Mouse (Mus musculus) embryo, embryonic 11 days (tissue): ENCODE results near the gene Myo6.
A peak's percentile ranks its signal among the peaks of the same experiment; 100 is the strongest.

Experiments
- DNase-seq: peaks from one replicate; pipeline ENCODE4 v3.0.0-alpha.2; 2015

Myo6 gene

DNA sequence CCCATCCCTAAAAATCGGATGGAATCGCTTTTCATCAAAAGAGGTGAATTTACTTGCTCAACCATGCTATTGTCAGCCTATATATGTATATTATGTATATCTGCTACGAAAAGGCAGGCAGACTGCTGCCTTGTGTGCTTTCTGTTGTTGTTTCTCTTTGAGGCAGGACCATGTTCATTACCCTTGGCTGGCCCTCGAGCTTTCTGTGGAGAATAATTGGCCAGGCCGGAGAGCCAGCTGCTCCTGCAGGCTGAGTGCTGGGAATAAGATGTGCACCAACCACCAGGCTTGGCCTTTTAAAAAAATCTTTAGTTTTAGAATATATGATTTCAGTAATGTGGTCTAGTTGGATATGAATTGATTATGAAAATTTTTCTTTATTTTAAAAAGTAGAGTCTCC, 19.3 kb downstream of the Myo6 start:
- no peak for DNase-seq

DNA sequence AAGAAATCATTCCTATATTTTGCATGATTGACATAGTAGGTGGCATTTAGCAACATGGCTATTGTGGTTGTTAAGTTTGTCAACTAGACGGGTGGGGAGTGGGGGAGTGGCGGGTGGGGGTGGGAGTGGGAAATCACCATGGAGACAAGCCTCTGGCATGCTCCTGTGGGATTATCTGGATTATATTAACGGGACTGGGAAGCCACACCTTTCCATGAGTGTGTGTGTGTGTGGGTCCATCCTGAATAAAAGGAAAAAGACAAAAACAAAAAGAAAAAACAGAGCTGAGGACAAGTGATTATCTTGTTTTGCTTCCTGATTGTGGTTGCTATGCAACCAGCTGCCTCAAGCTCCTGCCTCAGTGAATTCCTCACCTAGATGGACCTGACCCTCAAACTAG, 20.9 kb downstream of the Myo6 start:
- no peak for DNase-seq

DNA sequence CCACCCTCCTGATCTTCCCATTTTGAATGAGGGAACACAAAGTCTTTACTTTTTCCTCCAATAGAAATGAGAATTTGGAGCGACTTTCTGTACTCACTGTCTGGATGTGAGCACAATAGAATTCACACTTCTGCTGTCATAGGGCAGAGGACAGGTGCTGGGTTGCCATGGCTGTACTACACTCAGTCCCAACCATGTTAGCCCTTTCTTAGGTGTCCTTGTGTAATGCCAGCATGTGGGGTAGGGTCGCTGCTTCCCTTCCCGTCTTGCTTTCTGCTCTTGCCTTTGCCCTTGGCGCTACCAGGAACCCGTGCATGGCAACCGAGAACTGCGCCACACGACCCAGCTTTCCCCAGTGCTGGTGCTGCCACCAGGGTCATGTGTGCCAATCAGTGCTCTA, 21.9 kb downstream of the Myo6 start:
- DNase-seq: no peak

DNA sequence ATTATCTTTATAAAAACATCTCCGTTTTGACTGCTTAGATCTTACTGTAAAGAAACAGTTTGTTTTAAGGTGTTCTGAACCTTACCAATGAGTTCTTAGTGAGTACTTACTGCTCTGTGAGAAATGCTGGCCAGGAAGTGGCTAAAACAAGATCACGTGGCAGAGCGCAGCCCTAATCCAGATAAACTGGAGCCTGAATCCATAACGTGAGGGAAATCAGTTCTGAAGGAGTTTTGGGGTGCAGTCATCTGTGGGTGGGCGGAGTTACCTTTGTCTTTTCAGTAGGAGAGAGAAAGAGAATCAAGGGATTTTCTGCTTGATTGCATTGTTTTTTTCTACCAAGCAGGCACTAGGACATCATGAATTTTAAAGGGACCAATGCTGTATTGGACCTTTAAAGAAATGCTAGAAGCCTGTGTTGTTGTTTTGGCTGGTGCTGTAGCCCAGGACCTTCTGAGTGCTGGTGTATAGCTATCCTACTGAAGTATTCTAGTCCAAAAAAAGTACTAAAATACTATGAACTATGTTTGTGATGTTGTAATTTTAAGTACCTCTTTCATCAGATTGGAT, 23.6 kb downstream of the Myo6 start:
- no peak for DNase-seq

DNA sequence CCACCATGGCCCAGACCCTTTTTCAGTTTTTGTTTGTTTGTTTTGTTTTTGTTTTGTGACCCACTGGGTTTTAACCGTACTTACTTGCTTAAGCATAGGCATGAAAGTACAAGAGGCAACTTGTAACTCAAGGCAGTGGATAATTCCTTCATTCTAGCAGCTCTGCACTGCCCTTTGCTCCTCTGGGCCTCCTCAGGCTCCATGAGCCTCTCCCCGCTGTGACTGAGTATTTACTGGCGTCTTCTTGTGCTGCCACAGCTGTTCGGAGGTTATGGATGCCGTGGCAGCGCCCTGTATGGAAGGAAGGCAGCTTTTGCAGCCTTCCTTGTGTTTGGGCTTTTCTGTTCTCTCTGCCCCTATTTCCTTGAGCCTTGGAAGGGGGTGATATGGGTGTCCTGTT, 26.4 kb downstream of the Myo6 start:
- DNase-seq: no peak

DNA sequence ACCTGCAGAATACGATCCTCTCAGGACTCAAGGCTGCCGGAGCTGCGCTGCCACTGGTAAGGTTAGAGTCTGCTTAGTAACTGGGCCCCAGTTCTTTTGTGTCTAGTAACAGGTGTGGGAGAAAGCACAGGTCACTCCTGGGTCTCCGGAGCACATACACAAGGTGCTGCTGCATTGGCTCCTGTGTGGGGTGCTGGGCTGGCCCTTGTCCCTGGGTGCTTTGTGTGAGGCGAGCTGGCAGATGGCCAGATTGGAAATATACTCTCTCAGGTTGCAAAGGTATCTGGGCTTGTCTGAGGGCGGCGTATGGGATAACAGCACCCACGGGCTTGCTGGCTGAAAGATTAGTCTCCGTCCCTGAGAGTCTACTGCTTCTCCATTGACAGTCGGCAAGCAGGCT, 27.5 kb downstream of the Myo6 start:
- no peak for DNase-seq

DNA sequence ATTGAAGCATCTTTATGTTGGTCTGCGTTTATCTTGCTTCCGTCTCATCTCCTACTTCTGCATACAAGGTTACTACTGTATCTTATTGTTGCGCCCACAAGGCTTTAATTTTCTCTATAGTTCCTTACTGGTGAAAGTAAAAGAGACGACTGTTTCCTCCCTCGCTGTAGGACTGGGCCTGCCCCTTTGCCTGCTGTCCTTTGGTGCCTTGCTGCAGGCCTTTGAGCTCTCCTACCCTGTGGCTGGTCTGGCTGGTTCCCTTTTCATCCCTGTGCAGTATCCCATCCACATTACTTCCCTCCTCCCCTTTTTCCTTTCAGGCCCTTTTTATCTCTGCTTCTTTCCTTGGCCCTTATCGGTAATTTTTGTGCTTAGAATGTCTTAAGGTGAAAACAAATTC, 29.6 kb downstream of the Myo6 start:
- no peak for DNase-seq

DNA sequence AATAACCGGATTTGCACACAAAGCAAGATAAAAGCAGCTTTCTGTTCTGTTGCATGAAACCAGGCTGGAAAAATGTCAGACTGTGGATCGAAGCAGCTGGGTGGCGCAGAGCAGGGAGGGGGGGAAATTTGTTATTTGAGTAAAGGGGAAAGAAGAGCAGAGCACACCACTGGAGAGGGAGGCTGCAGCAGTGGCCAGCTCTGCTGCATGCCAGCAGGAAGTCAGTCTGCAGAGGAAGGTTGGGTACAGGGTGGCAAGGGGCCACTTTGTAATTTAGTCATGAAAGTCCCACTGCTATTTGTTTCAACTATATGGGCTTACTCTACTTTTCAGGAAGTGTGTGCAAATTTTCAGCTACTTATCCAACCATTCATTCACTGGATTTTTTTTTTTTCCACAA, 31.3 kb downstream of the Myo6 start:
- no peak for DNase-seq

DNA sequence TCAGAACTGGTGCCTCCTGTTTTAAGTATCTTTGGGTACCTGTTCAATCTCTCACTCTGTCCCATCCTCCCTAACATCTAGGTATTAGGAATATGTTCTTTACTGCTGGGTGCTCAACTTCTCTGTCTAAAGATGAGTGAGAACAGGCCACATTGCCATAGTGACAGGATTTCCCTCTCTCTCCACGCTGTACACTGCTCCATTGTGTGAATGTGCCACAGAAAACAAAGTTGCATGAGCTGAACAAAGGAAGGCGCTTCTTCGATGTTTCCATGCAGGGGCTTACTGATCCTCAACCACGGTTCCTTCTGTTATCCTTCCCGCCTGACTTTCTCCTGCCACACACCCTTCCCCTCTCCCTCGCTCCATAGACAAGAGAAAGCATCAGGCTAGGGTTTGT, 32.4 kb downstream of the Myo6 start:
- no peak for DNase-seq

DNA sequence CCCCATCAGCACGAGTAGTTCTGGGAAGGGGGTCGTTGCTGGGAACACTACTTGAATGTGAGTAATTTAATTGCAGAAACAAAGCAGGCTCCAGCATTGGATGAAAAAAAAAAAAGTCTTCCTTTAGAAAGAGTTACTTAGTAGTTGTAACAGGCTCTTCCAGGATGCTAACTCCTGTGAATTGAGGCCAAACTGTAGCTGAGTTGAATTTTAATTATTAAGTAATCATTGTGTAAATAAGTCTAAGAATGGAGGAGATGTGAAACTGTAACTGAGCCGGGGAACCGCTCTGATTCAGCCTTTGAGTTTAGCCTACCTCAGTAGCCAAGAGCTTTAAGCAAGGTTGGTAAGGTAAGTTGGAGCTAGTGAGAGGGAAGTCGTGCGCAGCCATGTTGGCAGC, 36.0 kb downstream of the Myo6 start:
- no peak for DNase-seq

DNA sequence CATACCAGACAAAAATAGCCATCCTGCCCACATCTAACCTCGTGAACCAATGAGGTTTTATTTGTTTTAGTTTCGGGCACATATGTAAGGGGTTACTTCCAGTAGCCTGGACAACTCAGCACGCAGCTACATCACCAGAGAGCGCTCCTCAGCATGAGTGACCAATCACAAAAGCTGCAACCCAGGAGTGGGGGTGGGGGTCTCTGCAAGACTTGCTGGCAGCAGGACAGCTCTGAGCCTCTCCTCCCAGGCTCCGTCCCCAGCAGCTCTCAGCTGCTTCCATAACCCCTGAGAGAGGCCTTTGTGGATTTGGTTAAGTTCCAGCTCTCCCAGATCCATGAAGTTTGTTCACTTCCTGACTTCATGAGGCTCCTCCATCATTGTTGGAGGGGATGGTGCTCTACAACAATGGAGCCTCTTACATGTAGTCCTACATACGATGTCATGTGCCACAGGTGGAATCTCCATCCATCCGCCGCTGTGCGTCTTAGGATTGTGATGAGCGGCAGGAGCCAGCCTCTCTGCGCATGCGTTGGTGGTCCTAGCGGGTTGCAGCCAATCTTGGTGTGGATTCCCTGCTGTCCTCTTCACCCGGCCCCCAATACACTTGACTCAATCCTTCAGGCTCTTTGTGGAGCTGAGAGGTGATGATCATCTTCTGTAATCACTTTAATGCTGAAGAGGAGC, 37.7 kb downstream of the Myo6 start:
- no peak for DNase-seq

DNA sequence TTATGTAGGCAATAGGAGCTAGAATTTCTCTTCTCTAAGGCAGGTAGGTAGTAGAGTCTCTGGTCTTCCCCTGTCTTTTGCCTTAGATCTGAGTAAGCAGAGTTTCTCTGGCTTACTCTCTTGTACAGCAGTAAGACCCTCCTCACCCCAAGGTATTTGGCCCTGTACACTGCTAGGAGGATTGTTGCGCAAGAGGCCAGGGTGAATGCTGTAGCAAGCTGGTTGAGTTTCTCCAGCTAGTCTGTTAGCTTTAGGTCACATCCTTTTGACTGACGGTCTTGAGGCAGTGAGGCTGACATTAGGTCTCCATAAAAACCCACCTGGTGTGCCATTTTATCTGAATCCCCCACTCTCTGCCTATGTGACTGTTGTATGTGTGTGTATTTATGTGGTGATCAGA, 43.9 kb downstream of the Myo6 start:
- no peak for DNase-seq

DNA sequence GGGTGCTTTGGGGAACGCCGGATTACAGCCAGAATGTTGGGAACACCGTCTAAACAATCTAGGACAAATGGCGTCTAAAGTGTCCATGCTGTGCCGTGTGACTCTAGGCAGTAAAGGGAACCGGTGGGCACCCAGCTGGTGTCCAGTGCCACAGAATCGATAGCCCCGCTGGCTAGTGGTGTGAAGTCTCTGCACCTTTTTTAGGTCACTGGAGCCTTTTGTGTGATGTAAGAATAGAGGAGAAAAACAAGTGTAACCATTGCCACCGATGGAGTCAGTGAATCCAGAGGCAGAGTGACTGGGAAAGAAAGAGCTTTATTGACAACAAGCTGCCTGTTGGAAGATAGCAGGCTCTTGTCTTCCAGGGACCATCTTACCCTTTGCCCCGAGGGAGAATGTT, 44.6 kb downstream of the Myo6 start:
- DNase-seq: no peak

DNA sequence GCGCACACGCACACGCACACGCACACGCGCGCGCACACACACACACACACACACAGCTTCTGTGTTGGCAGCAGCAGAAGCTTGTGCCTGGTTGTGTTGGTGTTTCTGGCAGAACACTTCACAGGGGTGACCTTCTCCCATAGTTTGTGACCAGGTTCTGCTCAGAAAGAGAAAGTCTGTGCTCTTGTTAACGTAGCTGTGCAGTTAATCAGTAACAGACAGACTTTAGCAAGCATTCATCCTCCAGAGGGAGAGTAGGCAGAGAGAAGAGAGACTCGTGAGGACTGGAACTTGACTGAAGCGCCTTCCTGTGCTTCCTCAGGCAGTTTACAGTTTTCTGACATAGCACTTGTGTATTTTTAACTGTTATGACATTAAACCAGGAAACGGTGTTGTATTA, 45.3 kb downstream of the Myo6 start:
- DNase-seq: no peak

DNA sequence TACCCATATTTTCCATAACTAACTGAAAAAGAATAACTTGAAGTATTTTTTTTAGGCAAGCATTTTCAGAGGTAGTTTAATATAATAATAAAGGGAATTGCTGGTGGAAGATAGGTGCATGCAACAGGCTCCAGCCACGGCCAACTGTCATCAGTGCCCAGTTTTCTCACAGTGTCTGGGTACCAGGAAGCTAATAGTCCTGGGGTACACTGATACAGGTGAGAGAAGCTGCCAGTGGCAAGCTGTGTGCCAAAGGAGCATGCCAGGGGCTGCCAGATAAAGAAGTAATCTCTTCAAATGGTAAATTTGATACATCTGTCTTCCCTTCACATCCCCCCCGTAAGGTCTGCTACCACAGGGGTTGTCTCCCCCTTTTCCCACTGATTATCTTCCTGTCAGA, 48.6 kb downstream of the Myo6 start:
- no peak for DNase-seq

DNA sequence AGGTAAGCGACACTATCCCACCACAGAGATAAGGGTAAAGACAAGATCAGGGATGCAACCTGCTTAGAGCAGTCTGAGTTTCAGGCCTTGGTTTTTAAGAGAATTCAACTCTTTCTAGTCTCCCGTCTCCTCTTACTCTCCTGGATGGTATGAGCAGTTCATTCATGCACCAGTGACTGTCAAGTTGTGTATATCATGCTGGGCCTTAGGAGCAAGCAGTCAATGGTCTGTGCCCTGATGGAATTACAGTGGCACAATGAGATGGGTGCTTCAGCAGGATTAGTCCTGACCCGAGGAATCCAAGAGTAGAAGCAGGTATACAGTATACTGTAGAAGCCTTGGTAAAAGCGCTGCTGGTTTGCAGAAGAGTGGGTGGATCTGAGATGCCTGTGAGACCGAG, 50.7 kb downstream of the Myo6 start:
- no peak for DNase-seq

DNA sequence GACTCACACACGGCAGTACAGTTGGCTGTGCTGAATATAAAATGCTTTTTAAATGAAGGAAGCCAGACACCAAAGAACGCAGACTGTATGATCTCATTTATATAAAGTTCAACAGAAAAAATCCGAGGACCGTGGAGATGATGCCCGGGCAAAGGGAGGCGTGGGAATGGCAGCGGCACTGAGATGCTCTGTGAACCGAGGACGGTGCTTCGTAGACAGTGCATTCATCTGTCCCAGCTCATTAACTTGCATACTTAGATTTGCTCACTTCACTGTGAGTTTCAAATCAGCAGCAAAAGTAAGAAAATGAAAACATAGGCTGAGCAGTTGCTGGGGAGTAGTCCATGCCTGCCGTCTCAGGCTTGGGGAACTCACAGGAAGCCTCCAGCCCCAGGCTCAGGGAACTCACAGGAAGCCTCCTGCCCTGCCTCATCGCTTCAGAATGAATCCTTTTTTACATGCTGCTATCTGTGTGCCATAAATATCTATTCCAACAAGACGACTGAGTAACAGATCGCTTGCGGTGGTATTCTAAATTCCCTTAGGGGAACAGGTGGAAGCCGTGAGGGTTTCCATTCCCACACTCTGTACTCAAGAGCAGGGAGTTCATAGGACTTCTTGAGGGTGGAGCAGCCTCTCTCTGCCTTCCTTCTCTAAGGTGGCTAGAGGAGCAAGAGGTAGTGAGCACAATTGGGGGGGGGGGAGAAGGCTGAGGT, 52.1 kb downstream of the Myo6 start:
- DNase-seq: no peak

DNA sequence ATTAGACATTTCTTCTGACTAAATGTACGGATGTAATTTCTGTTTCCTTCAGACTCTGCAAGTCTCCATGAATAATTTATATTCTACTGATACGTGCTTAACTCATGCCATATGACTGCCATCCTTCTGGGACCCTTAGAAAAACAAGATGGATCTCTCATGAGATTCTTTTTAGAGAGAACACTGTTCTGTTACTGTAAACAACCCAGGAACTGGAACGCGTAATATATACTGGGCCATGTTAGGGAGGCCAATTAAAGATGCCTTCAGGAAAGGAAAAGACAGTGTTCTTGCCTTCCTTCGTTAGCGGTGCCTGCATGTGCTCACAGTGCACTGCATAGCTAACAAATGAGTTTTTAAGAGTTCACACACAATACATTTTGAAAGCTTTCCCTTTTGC, 53.9 kb downstream of the Myo6 start:
- DNase-seq: no peak

DNA sequence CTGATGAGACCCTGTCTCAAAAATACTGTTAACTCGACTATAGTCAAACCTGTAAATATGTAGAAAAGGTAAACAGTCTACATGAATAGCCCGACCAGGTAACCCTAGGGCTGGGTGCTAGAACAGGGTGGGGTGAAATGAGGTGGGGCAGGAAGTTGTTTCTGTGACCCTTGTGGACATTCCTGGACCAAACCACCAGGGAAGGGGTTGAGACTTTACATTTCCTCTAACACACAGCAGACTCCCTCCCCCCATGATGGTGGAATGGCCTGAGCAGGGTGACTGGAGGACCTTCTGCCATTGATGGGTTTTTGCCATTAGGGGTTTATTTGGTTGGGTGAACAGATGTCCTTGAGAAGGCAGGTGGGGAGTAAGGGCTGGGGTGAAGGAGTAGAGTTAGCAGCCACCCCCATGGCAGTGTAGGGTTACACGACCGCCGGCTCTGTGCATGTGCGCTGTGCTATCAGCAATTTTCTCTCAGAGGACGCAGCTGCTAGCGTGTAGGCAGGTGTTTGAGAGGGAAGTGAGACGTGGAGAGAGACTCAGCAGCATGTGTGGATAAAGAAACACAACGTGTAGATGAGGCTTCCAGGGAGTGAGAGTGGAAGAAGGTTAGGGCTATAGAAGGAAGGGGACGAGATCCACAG, 59.3 kb downstream of the Myo6 start:
- DNase-seq: no peak

DNA sequence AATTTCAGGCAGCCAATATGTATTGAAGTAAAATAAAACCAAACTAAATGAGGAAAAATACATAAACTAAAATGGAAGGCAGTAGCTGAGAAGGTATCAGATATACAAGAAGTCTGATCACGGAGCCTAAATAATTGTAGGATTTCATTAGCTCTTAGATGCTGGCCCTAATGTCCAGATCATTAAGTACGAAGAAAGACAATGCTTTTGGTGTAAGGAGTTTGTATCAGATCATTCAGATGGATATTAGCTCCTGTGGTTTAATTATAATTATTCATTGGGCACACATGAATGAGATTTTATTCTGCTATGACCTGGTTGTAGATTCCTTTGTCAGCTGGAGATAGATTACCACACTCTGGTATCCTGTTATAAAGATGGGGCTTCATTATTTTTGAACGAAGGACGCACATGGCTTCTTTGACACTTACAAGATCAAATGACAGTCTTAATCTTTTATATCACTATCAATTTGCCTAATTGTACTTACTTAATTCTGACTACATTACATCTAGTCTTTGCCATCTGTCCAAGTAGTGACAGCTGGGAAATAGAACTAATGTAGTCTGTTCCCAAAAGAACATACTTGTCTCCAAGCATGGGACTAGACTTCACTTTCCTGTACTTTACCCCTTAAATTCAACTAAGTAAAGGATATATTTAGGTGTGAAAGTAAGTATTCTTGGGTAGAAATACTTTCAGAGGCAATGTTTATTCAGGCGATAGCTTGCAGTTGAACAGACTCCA, 61.9 kb downstream of the Myo6 start:
- DNase-seq: no peak

DNA sequence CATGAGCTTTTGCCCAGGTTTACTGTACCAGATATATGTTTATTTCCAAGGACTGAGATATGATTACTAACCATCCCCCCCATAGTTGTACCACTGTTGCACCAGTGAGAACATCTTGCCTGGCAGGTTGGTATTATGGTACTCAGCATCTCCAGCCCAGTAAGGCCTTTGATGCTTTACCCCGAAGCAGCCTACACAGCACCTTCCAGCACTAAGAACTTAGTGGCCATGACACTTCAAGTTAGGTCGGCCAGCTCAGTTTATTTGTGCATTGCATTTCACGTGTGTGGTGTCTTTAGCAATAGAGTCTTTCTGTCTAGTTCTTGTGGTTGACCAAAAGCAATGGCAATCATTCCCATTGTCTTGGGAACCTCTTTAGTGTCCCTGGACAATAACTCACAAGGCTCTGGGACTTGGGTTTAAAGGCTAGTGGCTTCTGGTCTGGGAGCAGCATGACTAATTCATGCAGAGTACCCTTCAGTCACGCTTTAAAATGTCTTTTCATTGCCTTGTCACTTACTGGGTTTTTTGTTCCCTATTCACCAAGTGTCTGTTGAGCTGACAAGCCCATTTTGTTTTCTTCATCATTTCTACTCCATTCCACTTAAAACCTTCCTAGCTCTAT, 69.1 kb downstream of the Myo6 start:
- DNase-seq: peak; percentile 39

DNA sequence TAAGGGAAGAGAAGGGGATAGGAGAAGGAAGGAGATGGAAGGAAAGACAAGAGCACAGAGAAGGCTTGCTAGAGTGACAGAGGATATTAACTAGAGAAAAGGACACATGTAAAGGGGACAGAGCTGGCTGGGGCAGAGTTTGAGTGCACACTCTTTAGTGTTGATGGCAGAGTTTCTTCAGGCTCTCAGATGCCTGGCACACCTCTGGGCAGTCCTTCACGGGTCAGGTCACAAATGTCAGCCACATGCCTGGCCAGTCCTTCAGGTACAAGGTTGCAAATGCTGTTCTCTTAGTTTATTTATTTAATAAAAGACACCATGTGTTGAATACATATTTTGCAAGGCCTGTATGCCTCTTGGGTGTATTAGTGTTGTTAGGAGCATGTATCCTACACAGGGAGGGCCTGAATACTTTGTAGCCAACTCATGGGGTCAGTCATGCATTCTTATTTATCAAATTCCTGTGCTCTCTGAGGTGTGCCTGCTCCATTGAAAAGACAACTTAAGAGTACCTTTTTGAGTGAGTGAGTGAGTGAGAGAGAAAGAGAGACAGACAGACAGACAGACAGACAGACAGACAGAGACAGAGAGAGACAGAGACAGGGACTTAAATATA, 72.5 kb downstream of the Myo6 start:
- no peak for DNase-seq

DNA sequence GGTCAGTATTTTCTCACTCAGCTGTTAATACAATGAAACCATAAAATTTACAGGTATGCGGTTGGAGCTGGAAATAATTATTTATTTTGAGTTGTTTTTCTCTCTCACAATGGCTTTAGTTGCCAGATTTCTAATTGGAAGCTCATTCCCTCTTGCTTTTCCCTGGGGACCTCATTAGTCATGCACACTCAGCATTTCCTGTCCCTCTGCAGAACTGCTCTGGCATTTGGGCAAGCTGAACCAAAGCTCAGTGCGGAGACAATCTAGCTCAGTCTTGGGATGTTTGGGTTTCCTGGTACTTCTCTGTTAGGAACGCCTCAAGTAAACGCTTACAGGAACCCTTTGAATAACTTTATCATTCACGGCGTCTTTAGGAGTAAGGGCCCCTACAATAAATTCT, 76.9 kb downstream of the Myo6 start:
- peak; percentile 21 for DNase-seq
